25 mouse cellular contexts compared by ENCODE assay signal in genomic region chr2:32253352-32253751, GRCm38 (mm10). TPM values are rescaled to one million over a fixed set of nuclear protein-coding genes. Genes with fewer than 3 reads are reported as not detected.
DNase-seq lines count a peak whose midpoint lies in the region; ATAC-seq and TF ChIP-seq lines count a peak whose summit lies in the region.
"Had no signal": no experiment of that assay in that cellular context is flagged by ENCODE, and none has a peak within 500 bp of the region (broad histone marks: within the 10 kb centered on the region; RNA-seq: fewer than 3 reads in every experiment).

No protein-coding gene starts in this region.

- H3K4me1 ChIP-seq in intestine, postnatal 0 days (replicated peaks; ENCODE audit: control insufficient read depth, insufficient read depth, low read length), result no peaks in the 10 kb centered on the region; the same call in 1 of the 2 replicates
- 0 out of 2 replicates have a peak, but pooled peaks cover 2% of the 10 kb centered on the region for H3K4me1 ChIP-seq in intestine, embryonic 16.5 days (ENCODE audit: control insufficient read depth, insufficient read depth, low read length)
- H3K4me1 ChIP-seq in stomach, postnatal 0 days (replicated peaks; ENCODE audit: control insufficient read depth, insufficient read depth), result no peaks in the 10 kb centered on the region
- H3K4me1 ChIP-seq: heart, embryonic 13.5 days had no signal

- WGBS in intestine, postnatal 0 days, result 94% methylated on average over 1 of the region's 1 CpGs
- 79% methylated on average over 1 of the region's 1 CpGs for WGBS in intestine, embryonic 16.5 days
- 65% methylated on average over 1 of the region's 1 CpGs for WGBS in stomach, postnatal 0 days

- no peak overlapping the region for H3K4me2 ChIP-seq in intestine, postnatal 0 days (replicated peaks; ENCODE audit: low read depth)
- no peak overlapping the region for H3K4me2 ChIP-seq in intestine, embryonic 16.5 days (ENCODE audit: low read depth, low read length)
- H3K4me2 ChIP-seq in stomach, postnatal 0 days (replicated peaks; ENCODE audit: low read depth), result no peak overlapping the region
- H3K4me2 ChIP-seq: forebrain, embryonic 13.5 days; heart, embryonic 13.5 days; hindbrain, embryonic 15.5 days had no signal

- TF ChIP-seq CTCF in intestine, postnatal 0 days (IDR thresholded peaks at IDR 0.05; ENCODE audit: low read depth), result no peak
- no peak for TF ChIP-seq CTCF in stomach, postnatal 0 days (IDR thresholded peaks at IDR 0.05; ENCODE audit: low read depth)

- no peak overlapping the region for H3K9ac ChIP-seq in intestine, postnatal 0 days (ENCODE audit: low read depth, low read length)
- H3K9ac ChIP-seq in intestine, embryonic 16.5 days (ENCODE audit: low read depth, low read length), result no peak overlapping the region
- H3K9ac ChIP-seq in stomach, postnatal 0 days (ENCODE audit: low read length), result no peak overlapping the region
- H3K9ac ChIP-seq: forebrain, embryonic 13.5 days; heart, embryonic 13.5 days; hindbrain, embryonic 15.5 days had no signal

- no peaks in the 10 kb centered on the region for H3K27me3 ChIP-seq in intestine, postnatal 0 days (replicated peaks; ENCODE audit: control insufficient read depth, insufficient read depth, low read length)
- no peaks in the 10 kb centered on the region for H3K27me3 ChIP-seq in intestine, embryonic 16.5 days (replicated peaks; ENCODE audit: control insufficient read depth, insufficient read depth, low read length)
- no peaks in the 10 kb centered on the region for H3K27me3 ChIP-seq in stomach, postnatal 0 days (ENCODE audit: control insufficient read depth, insufficient read depth, low read length)
- H3K27me3 ChIP-seq: forebrain, embryonic 13.5 days; heart, embryonic 13.5 days; hindbrain, embryonic 15.5 days had no signal

- H3K27ac ChIP-seq in intestine, postnatal 0 days (ENCODE audit: low read depth, low read length), result 0 out of 2 replicates have a peak overlapping the region, but pooled peaks have one; percentile 35
- H3K27ac ChIP-seq in intestine, embryonic 16.5 days (ENCODE audit: low read length), result no peak overlapping the region
- H3K27ac ChIP-seq in stomach, postnatal 0 days (replicated peaks), result no peak overlapping the region
- H3K27ac ChIP-seq: forebrain, embryonic 10.5 days; forebrain, embryonic 13.5 days; heart, embryonic 13.5 days; hindbrain, embryonic 15.5 days had no signal

- no peak for ATAC-seq in intestine, postnatal 0 days
- no peak for ATAC-seq in intestine, embryonic 16.5 days
- ATAC-seq in stomach, postnatal 0 days (ENCODE audit: low FRiP score, low TSS enrichment), result 0 out of 2 replicates have a peak, but pooled peaks have one; percentile 16
- ATAC-seq: activated CD4-positive, CD25-positive, alpha-beta regulatory T cell, adult 4 months; CD4-positive, CD25-positive, alpha-beta regulatory T cell, adult 4 months; forebrain, embryonic 13.5 days; forebrain, embryonic 16.5 days had no signal

- TF ChIP-seq EP300 in stomach, postnatal 0 days (optimal IDR thresholded peaks at IDR 0.05), result no peak

- no peaks in the 10 kb centered on the region for H3K9me3 ChIP-seq in intestine, postnatal 0 days (ENCODE audit: control insufficient read depth)
- no peaks in the 10 kb centered on the region for H3K9me3 ChIP-seq in intestine, embryonic 16.5 days (ENCODE audit: control insufficient read depth, low read length)
- H3K9me3 ChIP-seq in stomach, postnatal 0 days (ENCODE audit: control insufficient read depth, low read length), result no peaks in the 10 kb centered on the region
- H3K9me3 ChIP-seq: forebrain, embryonic 10.5 days; forebrain, embryonic 13.5 days; heart, embryonic 13.5 days; hindbrain, embryonic 15.5 days had no signal

- peak; percentile 32 for DNase-seq in lung, postnatal 14 days
- DNase-seq in lung, adult 18-20 months, result no peak
- no peak for DNase-seq in stomach, postnatal 0 days (ENCODE audit: low spot score)
- peak; percentile 65 for DNase-seq in testis, postnatal 10 days (ENCODE audit: low spot score)
- no peak for DNase-seq in retina, postnatal 1 day
- DNase-seq in gastrocnemius, adult 8-10 months (ENCODE audit: low spot score in 2 of 2), result no peak
- DNase-seq: adrenal gland, adult 8-10 months; adrenal gland, postnatal 25 days; cerebellum, adult 11-12 months; cerebellum, adult 8-10 months; cerebellum, postnatal 10 days; cerebellum, postnatal 36 days; embryo, embryonic 11 days; gastrocnemius, postnatal 14 days; heart, postnatal 14 days; heart, postnatal 4 days had no signal

- H3K36me3 ChIP-seq in intestine, postnatal 0 days (ENCODE audit: control insufficient read depth, insufficient read depth), result peaks cover 87% of the 10 kb centered on the region
- H3K36me3 ChIP-seq in intestine, embryonic 16.5 days (ENCODE audit: control insufficient read depth, insufficient read depth, low read length), result peaks cover 29% of the 10 kb centered on the region
- peaks cover 27% of the 10 kb centered on the region for H3K36me3 ChIP-seq in stomach, postnatal 0 days (ENCODE audit: control insufficient read depth, insufficient read depth, low read length)

- no peak overlapping the region for H3K4me3 ChIP-seq in intestine, postnatal 0 days (ENCODE audit: low read depth, low read length)
- H3K4me3 ChIP-seq in intestine, embryonic 16.5 days (ENCODE audit: low read length), result no peak overlapping the region
- no peak overlapping the region for H3K4me3 ChIP-seq in stomach, postnatal 0 days (ENCODE audit: low read depth, low read length)
- H3K4me3 ChIP-seq: forebrain, embryonic 10.5 days; forebrain, embryonic 13.5 days; heart, embryonic 13.5 days; hindbrain, embryonic 15.5 days had no signal

RNA-seq across cellular contexts. Expression of gene Uck1, which starts 6.6 kb away (rescaled TPM):
- 74.1 and 80.0 TPM in 2 replicates for polyA plus RNA-seq in intestine, postnatal 0 days (2015; fragmentation: Nextera tagmentation; extraction: Ambion mirVana)
- polyA plus RNA-seq in intestine, embryonic 16.5 days (2015; fragmentation: Nextera tagmentation; extraction: Ambion mirVana), result 72.4 and 74.4 TPM in 2 replicates
- polyA plus RNA-seq in stomach, postnatal 0 days (2015; fragmentation: Nextera tagmentation; extraction: Ambion mirVana), result 32.2 and 34.8 TPM in 2 replicates
- total RNA-seq in gastrocnemius, adult 8-10 months (2022), result 10 to 100 TPM; 10.1 to 10.9 (median 10.7) TPM

RNA-seq across cellular contexts. Expression of gene Pomt1, which starts 17.0 kb away (rescaled TPM):
- 9.2 and 10.7 TPM in 2 replicates for polyA plus RNA-seq in intestine, postnatal 0 days (2015; fragmentation: Nextera tagmentation; extraction: Ambion mirVana)
- 26.7 and 26.9 TPM in 2 replicates for polyA plus RNA-seq in intestine, embryonic 16.5 days (2015; fragmentation: Nextera tagmentation; extraction: Ambion mirVana)
- polyA plus RNA-seq in stomach, postnatal 0 days (2015; fragmentation: Nextera tagmentation; extraction: Ambion mirVana), result 6.2 and 6.9 TPM in 2 replicates
- 10 to 100 TPM in 3 of 4 experiments, 1 to 10 TPM in 1; 10.0 to 12.5 (median 11.9) TPM for total RNA-seq in gastrocnemius, adult 8-10 months (2022)

RNA-seq across cellular contexts. Expression of gene Golga2, which starts 33.8 kb away (rescaled TPM):
- polyA plus RNA-seq in intestine, postnatal 0 days (2015; fragmentation: Nextera tagmentation; extraction: Ambion mirVana), result 15.2 and 18.1 TPM in 2 replicates
- polyA plus RNA-seq in intestine, embryonic 16.5 days (2015; fragmentation: Nextera tagmentation; extraction: Ambion mirVana), result 21.5 and 21.6 TPM in 2 replicates
- polyA plus RNA-seq in stomach, postnatal 0 days (2015; fragmentation: Nextera tagmentation; extraction: Ambion mirVana), result 18.1 and 18.5 TPM in 2 replicates
- 10 to 100 TPM; 50.1 to 62.3 (median 53.8) TPM for total RNA-seq in gastrocnemius, adult 8-10 months (2022)

RNA-seq across cellular contexts. Expression of gene Swi5, which starts 34.5 kb away (rescaled TPM):
- polyA plus RNA-seq in intestine, postnatal 0 days (2015; fragmentation: Nextera tagmentation; extraction: Ambion mirVana), result 255 and 271 TPM in 2 replicates
- 342 and 377 TPM in 2 replicates for polyA plus RNA-seq in intestine, embryonic 16.5 days (2015; fragmentation: Nextera tagmentation; extraction: Ambion mirVana)
- 254 and 313 TPM in 2 replicates for polyA plus RNA-seq in stomach, postnatal 0 days (2015; fragmentation: Nextera tagmentation; extraction: Ambion mirVana)
- 100 to 1,000 TPM; 137 to 150 (median 140) TPM for total RNA-seq in gastrocnemius, adult 8-10 months (2022)

Comparison
In these comparisons a context has a peak if more than half of its experiments do, and no peak if none do; other contexts are left out.
1. DNase-seq: peak in lung, postnatal 14 days (single experiment) and testis, postnatal 10 days (single experiment); none in lung, adult 18-20 months (0 of 2), stomach, postnatal 0 days (single experiment), retina, postnatal 1 day (single experiment) and gastrocnemius, adult 8-10 months (0 of 2).